Mouse (Mus musculus): Measurements from ENCODE around the gene Hspa1b. TPM values are rescaled to one million over a fixed set of nuclear protein-coding genes. Genes with fewer than 3 reads are reported as not detected.

The Hspa1b gene
- total RNA-seq, 1 experiment: 14.6 TPM

DNA sequence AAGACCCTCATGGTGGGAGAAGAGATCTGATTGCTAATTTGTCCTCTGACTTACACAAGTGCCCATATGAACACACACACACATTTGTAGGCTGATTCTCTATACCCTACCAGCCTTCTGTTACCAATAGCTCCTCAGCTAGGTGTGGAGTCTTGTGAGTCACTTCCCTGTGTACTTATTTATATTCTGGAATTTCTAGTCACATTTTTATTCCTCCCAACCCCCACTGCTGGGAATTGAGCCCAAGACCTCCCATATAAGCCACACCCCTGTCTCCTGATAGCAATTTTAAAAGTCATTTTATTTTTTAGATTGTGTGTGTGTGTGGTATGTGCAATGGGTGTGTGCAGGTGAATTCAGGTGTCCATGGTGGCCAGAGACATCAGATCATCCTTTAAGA is 14.7 kb downstream of the Hspa1b start:
- Histone ChIP-seq H3K4me3 (ENCODE audit: insufficient read depth in 1 of 2, low read depth in 1 of 2, low read length in 2 of 2, poor library complexity in 1 of 2, severe bottlenecking in 1 of 2) (no peak overlapping the region), H3K36me3 (ENCODE audit: control insufficient read depth, insufficient read depth, low read length, poor library complexity, severe bottlenecking) (peaks cover under 1% of the 10 kb centered on the region; the same call in 1 of the 2 replicates), H3K27ac (ENCODE audit: insufficient read depth, low read depth, low read length, poor library complexity, severe bottlenecking) (no peak overlapping the region), H3K9ac (ENCODE audit: insufficient read depth, low read depth, low read length, poor library complexity, severe bottlenecking) (no peak overlapping the region), H3K4me1 (ENCODE audit: control insufficient read depth in 2 of 2, insufficient read depth in 2 of 2, low read length in 2 of 2, poor library complexity in 1 of 2) (no peaks in the 10 kb centered on the region), H3K9me3 (ENCODE audit: control insufficient read depth, insufficient read depth, low read depth, low read length) (no peaks in the 10 kb centered on the region)
- TF ChIP-seq HCFC1 (IDR thresholded peaks at IDR 0.05; ENCODE audit: borderline replicate concordance, insufficient read depth, low read length) (no peak), CHD2 (IDR thresholded peaks at IDR 0.05; ENCODE audit: low read depth, low read length) (no peak), MAFK (IDR thresholded peaks at IDR 0.05; ENCODE audit: insufficient read depth, low read depth, low read length) (no peak), ZC3H11A (IDR thresholded peaks at IDR 0.05; ENCODE audit: borderline replicate concordance, low read depth, low read length) (no peak), ZNF384 (IDR thresholded peaks at IDR 0.05; ENCODE audit: low read depth, low read length) (no peak)
- in situ Hi-C loops (cut with MboI; ENCODE audit: low sequenced_read_pairs in 2 of 2, unreplicated experiment in 2 of 2): no loop called here
- no peak for DNase-seq (ENCODE audit: low read depth, low spot score)

GRCm38 (mm10) chr17:34943128-34943815 is 15.8 kb downstream of the Hspa1b start:
- Histone ChIP-seq H3K27ac (ENCODE audit: insufficient read depth, low read depth, low read length, poor library complexity, severe bottlenecking) (no peak overlapping the region), H3K4me1 (ENCODE audit: control insufficient read depth in 2 of 2, insufficient read depth in 2 of 2, low read length in 2 of 2, poor library complexity in 1 of 2) (no peaks in the 10 kb centered on the region), H3K9ac (ENCODE audit: insufficient read depth, low read depth, low read length, poor library complexity, severe bottlenecking) (no peak overlapping the region), H3K36me3 (ENCODE audit: control insufficient read depth, insufficient read depth, low read length, poor library complexity, severe bottlenecking) (no peaks in the 10 kb centered on the region), H3K4me3 (ENCODE audit: insufficient read depth in 1 of 2, low read depth in 1 of 2, low read length in 2 of 2, poor library complexity in 1 of 2, severe bottlenecking in 1 of 2) (no peak overlapping the region), H3K9me3 (ENCODE audit: control insufficient read depth, insufficient read depth, low read depth, low read length) (no peaks in the 10 kb centered on the region)
- no peak for DNase-seq (ENCODE audit: low read depth, low spot score)
- in situ Hi-C loops (cut with MboI; ENCODE audit: low sequenced_read_pairs in 2 of 2, unreplicated experiment in 2 of 2): no loop called here
- no peak for TF ChIP-seq MAFK (IDR thresholded peaks at IDR 0.05; ENCODE audit: insufficient read depth, low read depth, low read length)
- TF ChIP-seq ZNF384 (IDR thresholded peaks at IDR 0.05; ENCODE audit: low read depth, low read length): no peak
- no peak for TF ChIP-seq ZC3H11A (IDR thresholded peaks at IDR 0.05; ENCODE audit: borderline replicate concordance, low read depth, low read length)
- no peak for TF ChIP-seq HCFC1 (IDR thresholded peaks at IDR 0.05; ENCODE audit: borderline replicate concordance, insufficient read depth, low read length)
- no peak for TF ChIP-seq CHD2 (IDR thresholded peaks at IDR 0.05; ENCODE audit: low read depth, low read length)

GRCm38 (mm10) chr17:34941344-34942041 is 17.5 kb downstream of the Hspa1b start:
- in situ Hi-C loops (cut with MboI; ENCODE audit: low sequenced_read_pairs in 2 of 2, unreplicated experiment in 2 of 2): no loop called here
- H3K27ac ChIP-seq (ENCODE audit: insufficient read depth, low read depth, low read length, poor library complexity, severe bottlenecking): no peak overlapping the region; the same call in 1 of the 2 replicates
- H3K9me3 ChIP-seq (ENCODE audit: control insufficient read depth, insufficient read depth, low read depth, low read length): no peaks in the 10 kb centered on the region
- peak overlapping the region; percentile 36 to 60 for H3K4me3 ChIP-seq (ENCODE audit: insufficient read depth in 1 of 2, low read depth in 1 of 2, low read length in 2 of 2, poor library complexity in 1 of 2, severe bottlenecking in 1 of 2)
- peak overlapping the region; percentile 20 for H3K9ac ChIP-seq (ENCODE audit: insufficient read depth, low read depth, low read length, poor library complexity, severe bottlenecking)
- no peaks in the 10 kb centered on the region for H3K4me1 ChIP-seq (ENCODE audit: control insufficient read depth in 2 of 2, insufficient read depth in 2 of 2, low read length in 2 of 2, poor library complexity in 1 of 2)
- TF ChIP-seq HCFC1 (IDR thresholded peaks at IDR 0.05; ENCODE audit: borderline replicate concordance, insufficient read depth, low read length) (no peak), ZNF384 (IDR thresholded peaks at IDR 0.05; ENCODE audit: low read depth, low read length) (peak; percentile 86)
- no peaks in the 10 kb centered on the region for H3K36me3 ChIP-seq (ENCODE audit: control insufficient read depth, insufficient read depth, low read length, poor library complexity, severe bottlenecking)
- no peak for DNase-seq (ENCODE audit: low read depth, low spot score)

DNA sequence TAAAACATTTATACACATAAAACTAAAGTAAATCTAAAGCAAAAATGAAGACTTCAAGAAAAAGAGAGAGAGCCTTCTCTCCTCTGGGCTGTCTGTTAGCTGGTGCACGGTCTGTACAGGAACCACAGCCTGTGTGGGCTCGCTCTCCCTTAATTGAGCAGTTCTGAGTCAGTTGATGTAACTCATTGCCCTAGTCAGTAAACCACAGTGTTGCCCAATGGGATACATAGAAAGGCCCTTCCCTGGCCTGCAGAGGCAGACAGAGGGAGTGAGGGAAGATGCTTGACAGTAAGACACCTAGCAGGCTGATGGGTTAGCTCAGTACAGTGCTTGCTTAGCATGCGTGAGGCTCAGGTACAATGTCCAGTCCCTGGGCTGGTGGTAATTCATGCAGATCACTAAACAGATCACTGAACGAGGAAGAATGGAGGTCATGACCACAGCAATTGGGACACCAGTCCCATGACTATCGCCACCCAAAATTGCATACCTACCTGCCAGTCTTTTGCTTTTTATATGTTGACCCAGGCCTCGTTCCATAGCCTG is 21.0 kb downstream of the Hspa1b start:
- TF ChIP-seq ZNF384 (IDR thresholded peaks at IDR 0.05; ENCODE audit: low read depth, low read length) (no peak), MAFK (IDR thresholded peaks at IDR 0.05; ENCODE audit: insufficient read depth, low read depth, low read length) (no peak), CHD2 (IDR thresholded peaks at IDR 0.05; ENCODE audit: low read depth, low read length) (no peak)
- Histone ChIP-seq H3K9ac (ENCODE audit: insufficient read depth, low read depth, low read length, poor library complexity, severe bottlenecking) (no peak overlapping the region), H3K4me1 (ENCODE audit: control insufficient read depth in 2 of 2, insufficient read depth in 2 of 2, low read length in 2 of 2, poor library complexity in 1 of 2) (peaks cover 0 to 10% of the 10 kb centered on the region in 2 experiments; a peak in 2 of 4 replicates), H3K9me3 (ENCODE audit: control insufficient read depth, insufficient read depth, low read depth, low read length) (no peaks in the 10 kb centered on the region), H3K4me3 (ENCODE audit: insufficient read depth in 1 of 2, low read depth in 1 of 2, low read length in 2 of 2, poor library complexity in 1 of 2, severe bottlenecking in 1 of 2) (no peak overlapping the region), H3K27ac (ENCODE audit: insufficient read depth, low read depth, low read length, poor library complexity, severe bottlenecking) (no peak overlapping the region), H3K36me3 (ENCODE audit: control insufficient read depth, insufficient read depth, low read length, poor library complexity, severe bottlenecking) (peaks cover 12% of the 10 kb centered on the region; the same call in 1 of the 2 replicates)
- DNase-seq (ENCODE audit: low read depth, low spot score): no peak
- in situ Hi-C loops (cut with MboI; ENCODE audit: low sequenced_read_pairs in 2 of 2, unreplicated experiment in 2 of 2): no loop called here
